Mouse (Mus musculus): ENCODE results near the gene Defb48.

The Defb48 gene

DNA sequence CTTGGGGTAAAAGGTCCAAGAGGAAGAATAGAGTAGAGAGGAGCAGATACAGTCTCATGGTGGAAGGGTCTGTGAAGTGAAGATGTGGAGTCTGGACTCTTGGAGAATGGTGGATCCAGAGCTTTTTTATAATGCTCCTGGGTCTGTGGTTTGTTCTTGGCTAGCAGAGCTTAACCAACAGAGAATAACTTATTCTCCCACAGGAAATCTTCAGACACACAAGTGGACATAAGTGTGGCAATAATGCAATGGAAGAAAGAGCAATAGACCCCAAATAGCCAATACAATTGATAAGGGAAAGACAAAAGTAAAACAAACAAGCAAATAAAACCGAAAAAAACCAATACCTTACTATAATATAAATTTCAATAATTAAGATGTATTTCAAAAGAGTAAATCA, at the start of gene Defb48:
TSS of gene Defb48 (minus strand) at position 101 of the 400 bp plus-strand sequence.
- no peak for ATAC-seq (ENCODE audit: insufficient number of reproducible peaks, low FRiP score, low TSS enrichment)

DNA sequence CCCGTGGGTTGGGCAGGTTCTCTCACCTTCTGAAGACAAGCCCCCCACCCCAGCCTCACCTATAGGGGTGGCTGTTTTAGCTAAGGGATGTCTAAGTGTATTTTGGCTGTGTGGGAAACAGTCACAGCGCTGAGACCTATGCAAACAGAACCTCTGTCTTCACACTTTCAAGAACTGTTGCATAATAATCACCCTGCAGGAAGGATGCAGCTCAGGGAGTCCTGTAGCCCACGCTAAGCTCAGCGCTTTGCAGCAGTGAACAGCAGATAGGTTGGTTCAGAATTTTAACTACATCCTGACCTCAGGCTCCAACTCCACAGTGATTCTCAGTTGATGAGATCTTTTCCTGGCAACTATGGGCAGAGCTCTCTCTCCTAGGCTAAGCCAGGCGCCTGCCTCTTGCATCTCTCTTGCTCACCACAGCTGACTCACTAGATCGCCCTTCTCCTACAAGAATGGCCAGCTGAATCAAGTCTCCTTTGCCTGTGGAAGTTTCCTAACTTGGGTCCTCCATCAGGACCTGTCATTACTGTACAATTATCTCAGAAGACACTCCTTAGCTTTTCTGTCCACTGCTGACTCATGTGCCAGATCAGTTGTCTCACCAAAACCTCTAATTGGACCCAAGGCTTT, 36.3 kb upstream of the Defb48 start:
- no peak for ATAC-seq (ENCODE audit: insufficient number of reproducible peaks, low FRiP score, low TSS enrichment)

DNA sequence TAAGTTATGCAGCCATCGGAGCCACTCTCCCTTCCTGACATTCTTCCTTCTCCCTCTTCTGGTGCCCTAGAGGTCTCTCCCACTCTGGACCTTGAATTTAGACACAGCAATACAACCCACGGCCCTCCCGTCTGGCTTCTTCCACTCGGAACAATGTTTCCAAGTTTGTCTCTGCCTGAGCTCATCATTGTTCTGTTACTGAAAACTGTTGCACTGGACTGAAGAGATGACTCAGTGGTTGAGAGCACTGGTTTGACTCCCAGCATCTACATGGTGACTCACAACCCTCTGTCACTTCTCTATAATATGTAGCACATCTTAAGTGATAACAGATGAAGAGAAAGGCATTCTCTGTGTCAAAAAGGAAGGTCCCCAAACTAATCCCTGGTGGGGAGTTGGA, 30.4 kb upstream of the Defb48 start:
- ATAC-seq (ENCODE audit: insufficient number of reproducible peaks, low FRiP score, low TSS enrichment), result no peak

DNA sequence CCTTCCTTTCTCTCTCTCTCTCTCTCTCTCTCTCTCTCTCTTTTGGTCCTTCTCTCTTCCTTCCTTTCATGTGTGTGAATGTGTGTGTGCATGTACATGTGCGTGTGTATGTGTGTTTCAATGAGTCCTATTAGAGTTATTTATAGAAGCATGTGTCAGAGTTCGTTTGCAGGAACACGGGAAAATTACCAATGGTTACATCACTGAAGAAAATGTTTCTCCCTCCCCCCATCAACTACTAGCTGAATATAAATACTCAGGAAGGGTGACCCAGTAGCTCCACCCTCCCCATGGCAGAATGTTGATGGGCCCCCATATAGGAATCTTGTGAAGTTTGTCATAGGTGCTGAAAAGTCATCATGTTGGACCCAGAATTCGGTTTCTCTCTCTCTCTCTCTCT, 28.8 kb upstream of the Defb48 start:
- no peak for ATAC-seq (ENCODE audit: insufficient number of reproducible peaks, low FRiP score, low TSS enrichment)

DNA sequence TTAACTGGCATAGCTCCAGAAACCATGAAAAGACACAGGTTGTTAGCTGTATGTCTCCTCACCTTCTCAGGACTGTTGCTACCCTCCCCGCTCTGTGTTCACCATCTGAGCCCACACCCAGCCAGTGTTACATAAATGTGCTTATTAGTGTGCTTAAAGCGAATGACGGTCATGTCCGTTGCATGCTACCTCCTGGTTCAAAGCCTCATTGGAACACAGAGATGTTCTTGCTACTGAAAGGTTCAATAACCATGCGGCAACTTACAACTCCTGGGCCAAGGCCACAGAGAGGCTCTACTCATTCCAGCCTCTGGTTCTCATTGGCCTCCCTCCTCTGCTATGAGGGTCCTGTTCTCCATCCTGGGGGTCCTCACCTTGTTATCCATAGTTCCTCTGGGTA, 27.2 kb upstream of the Defb48 start, which contains the start of gene Defb43:
TSS of gene Defb43 (plus strand) at position 301 of the 400 bp plus-strand sequence.
- ATAC-seq (ENCODE audit: insufficient number of reproducible peaks, low FRiP score, low TSS enrichment), result no peak

DNA sequence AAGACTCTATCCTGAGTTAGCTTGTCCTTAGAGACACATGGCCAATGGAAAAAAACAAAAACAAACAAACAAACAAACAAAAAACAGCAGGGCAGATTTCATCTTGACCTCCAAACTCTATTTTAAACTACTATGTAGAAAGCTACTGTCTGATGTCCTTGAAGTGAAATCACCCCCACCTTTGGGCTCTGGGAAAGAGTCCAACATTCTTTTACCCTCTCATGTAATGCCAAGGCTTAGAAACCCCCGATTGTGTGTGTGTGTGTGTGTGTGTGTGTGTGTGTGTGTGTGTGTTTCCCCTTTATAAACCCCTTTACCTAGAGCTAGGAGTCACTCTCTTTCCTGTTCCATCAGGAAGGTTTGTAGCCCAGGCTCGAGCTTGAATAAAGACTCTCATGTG, 18.3 kb upstream of the Defb48 start:
- ATAC-seq (ENCODE audit: insufficient number of reproducible peaks, low FRiP score, low TSS enrichment), result no peak

DNA sequence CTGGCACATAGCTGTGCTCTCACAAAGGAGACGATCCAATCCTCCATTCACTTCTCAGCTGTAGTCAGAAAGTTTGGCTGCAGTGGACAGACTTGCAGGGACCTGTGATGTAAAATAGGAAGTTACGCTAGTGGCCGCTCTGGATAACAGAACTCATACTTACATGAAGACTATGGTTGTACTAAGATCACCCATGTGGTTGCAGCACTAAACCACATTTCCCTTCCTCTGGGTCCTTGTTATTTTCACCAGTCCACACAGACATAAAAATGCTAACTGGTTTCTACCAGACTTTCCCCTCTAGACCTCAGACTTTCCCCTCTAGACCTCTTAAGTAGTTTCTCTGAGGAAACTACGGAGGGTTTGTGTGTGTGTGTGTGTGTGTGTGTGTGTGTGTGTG, 14.7 kb upstream of the Defb48 start:
- ATAC-seq (ENCODE audit: insufficient number of reproducible peaks, low FRiP score, low TSS enrichment), result no peak

DNA sequence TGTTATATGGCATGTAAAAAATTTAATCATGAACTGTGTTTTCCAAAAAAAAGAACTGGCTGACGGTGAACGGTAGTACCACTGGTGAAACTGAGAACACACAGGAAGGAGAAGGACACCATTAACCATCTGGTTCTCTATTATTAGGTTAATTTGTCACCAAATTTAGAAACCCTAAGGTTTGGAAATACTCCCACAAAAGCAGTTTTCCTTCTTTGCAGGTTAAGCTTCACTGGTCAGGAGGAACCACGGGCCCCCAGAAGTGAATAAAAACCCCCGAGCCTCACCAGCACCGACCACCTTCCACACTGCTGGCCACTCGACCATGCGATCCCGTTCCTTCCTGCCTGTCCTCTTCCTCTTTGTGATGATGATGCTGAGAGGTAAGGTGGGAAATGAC, 13.5 kb upstream of the Defb48 start, which contains the start of gene Defb47:
TSS of gene Defb47 (plus strand) at position 301 of the 400 bp plus-strand sequence.
- ATAC-seq (ENCODE audit: insufficient number of reproducible peaks, low FRiP score, low TSS enrichment), result no peak

DNA sequence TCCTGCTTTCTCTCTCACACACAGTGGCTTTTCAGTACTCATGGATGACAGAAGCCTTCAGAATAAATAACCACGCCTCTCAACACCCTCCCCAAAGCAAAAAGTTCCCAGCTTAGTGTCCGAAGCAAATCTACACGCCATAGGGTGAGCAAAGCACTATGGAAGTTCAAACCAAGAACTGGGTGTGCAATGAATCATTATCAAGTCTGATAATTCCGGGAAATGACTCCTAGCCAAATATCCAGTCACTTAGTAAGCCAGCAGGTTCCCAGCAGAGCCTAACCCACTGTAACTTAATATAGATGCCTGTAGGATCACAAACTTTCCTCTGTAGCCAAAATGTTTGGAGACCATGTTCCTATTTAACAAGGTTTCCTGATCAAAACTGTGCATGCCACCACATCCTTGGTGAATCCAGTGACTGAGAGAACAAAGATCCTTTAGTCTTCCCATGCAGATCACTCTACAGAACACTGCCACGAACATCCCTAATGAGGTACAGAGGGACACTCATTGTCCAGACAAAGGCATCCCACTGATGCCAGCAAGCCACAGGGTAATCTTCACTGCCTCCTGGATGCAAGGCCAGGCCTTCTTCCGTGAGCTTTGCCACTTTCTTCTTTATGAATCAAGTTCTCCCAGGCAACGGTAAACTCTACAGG, 7.7 kb upstream of the Defb48 start:
- no peak for ATAC-seq (ENCODE audit: insufficient number of reproducible peaks, low FRiP score, low TSS enrichment)

DNA sequence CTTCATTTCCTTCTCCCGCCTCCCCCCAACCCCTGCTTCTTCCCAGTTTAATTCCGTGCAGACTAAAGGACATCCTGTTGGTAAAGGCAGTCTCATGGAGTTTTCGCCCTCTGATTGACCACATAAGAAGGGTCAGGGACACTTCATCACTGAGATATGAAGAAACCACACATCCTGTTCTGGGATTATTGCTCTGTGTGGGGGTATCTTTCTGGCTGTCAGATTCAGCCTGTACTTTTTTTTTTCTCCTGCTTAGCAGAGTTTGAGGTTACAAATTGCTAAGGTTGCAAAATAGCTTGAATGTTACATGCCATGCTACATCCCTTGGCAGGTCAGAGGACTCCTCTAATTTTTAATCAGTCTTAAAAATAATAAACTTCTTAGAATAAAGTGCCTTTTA, 7.0 kb upstream of the Defb48 start:
- no peak for ATAC-seq (ENCODE audit: insufficient number of reproducible peaks, low FRiP score, low TSS enrichment)

DNA sequence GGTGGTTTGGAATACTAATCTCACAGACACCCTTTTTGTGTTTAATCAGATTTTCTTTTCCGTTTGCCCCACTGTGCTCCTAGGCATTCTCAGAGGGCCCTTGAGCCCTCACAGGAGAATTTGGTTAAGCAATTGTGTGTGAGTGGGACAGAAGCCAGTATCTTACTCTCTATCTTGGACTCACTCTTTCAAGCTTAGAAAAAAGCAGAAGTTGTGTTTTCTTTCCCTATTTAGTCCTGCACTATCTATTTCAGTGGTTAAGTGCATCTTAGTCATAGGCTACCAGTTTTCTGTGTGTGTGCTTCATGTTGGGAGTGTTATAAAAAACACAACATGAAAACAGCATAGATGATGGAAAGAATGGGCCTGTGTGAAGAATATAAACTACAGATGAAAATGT, 4.5 kb downstream of the Defb48 start:
- no peak for ATAC-seq (ENCODE audit: insufficient number of reproducible peaks, low FRiP score, low TSS enrichment)

DNA sequence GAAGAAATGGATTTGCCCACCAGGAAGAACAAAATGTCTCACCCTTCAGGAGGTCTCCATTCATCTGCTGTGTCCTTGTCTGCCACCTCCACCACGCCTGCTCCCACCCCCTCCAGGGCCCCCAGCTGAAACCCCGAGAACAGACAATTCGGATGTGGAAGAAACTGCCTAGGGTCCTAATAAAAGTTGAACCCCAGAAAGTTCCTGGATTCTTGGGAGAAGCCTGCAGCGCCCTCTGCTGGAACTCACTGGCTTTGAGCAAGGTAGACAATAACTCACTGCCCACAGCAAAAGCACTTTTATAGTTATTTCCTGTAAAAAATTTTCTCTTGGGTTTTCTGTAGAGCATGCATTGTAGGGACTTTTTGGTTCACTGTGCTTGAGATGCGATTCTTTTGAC, 9.3 kb downstream of the Defb48 start:
- no peak for ATAC-seq (ENCODE audit: insufficient number of reproducible peaks, low FRiP score, low TSS enrichment)

DNA sequence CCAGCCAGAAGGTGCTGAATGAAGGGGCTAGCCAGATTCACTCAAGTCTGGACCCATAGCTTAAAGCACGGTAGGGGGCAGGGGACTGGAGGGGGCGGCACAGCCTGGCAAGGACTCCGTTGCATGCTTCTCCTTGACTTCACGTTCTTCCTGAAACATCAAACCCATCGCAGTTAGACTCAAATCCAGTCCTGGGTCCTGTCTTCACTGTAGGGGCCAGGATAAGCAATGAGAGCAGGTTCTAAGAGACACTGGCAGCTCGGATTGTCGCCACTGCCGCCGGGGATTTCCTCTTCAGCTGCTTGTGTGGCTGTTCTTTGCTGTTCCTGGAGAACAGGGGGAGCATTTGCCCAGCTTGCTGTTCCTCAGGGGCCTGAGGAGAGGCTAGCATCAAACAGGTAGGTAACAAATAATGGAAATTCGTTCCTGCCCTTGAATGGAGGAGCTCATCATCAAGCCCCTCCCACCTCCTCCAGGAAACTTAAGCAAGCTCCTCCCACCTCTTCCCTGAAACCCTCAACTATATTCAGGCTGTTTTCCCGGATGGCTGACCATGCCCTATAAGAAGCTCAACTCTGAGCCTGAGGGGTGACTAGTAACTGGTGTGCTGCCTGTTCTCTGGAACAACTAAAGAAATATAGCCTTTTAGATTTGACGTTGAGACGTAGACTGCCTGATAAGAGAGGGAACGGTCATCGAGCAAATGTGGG, 18.3 kb downstream of the Defb48 start:
- ATAC-seq (ENCODE audit: insufficient number of reproducible peaks, low FRiP score, low TSS enrichment), result no peak

DNA sequence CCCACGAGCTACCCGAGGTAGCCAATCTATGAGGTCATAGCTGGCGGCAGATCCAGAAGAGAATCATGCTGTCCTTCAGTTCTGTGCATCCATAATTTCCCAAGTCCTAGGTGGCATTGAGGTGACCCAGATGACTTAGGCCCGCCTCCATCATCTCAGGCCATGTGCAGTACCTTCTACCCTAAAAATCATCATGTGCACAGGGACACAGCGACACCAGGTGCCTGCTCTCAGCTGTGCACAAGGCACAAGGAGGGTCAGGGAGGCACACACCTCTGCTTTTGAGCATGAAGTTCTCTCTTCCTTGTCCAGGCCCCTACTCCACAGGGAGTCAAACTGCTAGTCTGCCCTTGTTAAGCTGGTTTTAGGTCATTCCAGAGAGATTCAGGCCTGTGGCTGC, 19.0 kb downstream of the Defb48 start:
- peak; percentile 59 for ATAC-seq (ENCODE audit: insufficient number of reproducible peaks, low FRiP score, low TSS enrichment)

DNA sequence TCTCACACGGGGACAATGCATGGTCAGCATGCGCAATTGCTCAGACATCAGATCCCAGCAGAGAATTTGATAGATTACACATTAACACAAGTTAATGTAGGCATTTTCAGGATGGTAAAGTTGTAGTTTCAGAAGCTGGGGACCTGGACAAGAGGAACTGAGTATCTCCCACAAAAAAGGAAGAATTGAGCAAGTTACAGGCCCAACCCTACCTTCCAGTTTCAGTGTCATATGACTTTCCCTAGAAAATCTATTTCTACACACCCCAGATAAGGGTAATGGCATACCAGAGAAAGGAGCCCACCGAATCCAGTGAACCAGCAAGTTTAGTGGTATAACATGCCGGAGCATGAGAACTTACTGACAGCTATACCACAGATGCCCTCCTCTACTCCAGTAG, 20.7 kb downstream of the Defb48 start:
- ATAC-seq (ENCODE audit: insufficient number of reproducible peaks, low FRiP score, low TSS enrichment), result no peak

DNA sequence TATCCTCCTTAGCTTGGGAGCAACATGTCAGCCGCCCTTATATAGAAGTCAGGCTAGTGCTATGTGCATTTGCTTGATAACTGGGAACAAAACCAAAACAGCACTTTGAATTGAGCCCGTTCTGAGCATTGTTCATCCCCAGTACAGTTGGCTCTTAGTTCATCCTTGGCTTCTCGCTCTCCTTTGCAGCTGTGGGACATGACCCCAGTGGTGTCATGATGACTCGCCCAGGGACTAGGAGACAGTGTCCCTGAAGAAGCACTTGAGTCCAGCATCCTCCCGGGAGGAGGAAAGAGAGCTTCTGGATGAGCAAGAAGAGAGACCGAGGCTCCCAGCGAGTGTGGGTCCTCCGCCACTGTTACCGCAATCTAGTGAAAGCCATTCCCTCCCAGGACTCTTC, 28.2 kb downstream of the Defb48 start:
- no peak for ATAC-seq (ENCODE audit: insufficient number of reproducible peaks, low FRiP score, low TSS enrichment)

DNA sequence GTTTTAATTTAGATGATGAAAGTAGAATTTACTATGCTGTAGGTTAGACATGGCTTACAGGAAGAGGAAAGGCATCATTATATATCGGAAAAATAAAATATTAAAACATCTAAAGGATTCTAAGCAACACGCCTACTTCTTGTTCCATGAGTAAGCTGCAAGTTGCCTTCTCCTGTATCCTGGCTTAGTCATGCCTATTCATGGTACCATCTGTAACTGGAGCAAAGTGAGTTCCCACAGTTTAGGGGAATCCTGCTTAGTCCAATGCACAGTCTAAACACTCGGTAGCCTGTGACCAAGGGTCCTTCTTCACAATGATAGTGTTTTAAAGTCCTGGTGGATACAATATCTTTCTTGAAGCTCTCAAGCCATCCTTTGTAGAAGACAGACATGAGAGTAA, 37.5 kb downstream of the Defb48 start:
- ATAC-seq (ENCODE audit: insufficient number of reproducible peaks, low FRiP score, low TSS enrichment), result no peak

DNA sequence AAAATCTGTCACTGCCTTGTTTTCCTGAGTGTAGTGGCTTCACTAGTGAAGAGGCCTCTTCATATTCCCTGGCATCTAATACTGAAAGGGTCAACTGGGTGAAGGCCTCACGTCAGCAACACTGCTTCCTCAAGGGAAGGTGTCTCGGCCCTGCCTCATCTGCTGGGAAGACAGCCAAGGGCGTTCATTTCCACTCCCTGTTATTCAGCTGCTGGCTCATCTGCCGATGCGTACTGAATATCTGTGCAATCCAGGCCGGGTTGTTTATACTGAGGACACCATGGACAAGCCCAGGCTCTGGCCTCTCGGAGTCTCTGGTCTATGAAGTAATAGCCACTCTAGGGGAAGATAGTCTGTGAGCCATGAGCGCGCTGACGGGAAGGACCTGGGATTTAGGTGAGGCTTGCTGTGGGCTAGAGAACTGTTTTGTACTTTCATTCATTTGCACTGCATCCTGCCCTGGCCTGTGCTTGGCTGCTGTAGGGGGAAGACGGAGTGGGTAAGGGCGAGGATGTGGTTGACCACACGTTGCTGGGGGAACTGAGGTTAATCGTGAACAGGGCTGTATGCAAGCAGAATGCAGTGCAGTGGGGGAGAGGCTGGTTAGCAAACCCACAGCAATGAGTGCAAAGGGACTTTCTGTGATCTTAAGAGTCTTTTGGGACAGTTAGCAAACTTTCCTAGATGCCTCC, 43.8 kb downstream of the Defb48 start:
- no peak for ATAC-seq (ENCODE audit: insufficient number of reproducible peaks, low FRiP score, low TSS enrichment)

DNA sequence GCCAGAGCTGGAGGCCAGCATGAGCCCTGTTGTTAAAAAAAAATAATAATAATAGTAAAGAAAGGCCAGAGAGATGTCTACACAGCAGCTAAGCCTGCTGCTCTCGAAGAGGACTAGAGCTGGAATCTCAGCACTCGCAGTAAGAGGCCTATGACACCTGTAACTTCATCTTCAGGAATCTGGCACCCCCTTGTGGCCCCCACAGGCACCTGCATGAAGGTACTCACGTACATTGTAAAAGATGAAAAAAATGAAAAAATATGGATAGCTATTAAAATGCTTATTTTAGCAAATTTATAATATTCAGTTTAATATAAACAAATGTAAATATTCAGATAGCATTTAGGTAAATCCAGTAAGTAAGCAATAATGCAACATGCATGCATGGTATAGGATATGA, 44.9 kb downstream of the Defb48 start:
- no peak for ATAC-seq (ENCODE audit: insufficient number of reproducible peaks, low FRiP score, low TSS enrichment)

DNA sequence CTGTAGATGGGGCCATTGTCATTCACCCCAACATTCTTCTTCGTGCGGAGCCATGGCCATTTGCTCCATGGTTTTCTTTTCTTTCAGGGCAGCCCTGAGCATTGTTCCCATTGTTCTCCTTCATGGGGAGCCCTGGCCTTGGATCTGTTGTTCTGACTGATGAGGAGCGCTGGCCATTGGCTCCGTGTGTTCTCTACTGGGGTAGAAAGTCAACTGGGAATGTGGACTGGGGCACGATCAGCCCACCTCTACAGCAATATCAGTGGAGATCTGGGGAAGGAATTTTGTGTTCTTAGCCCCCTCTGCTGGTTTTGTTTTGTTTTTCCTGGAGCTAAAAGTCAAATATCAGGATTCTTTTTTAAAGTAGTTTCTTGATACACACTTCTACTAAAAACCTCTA, 46.6 kb downstream of the Defb48 start:
- no peak for ATAC-seq (ENCODE audit: insufficient number of reproducible peaks, low FRiP score, low TSS enrichment)

Measured in cerebellum, adult (tissue).